ENCODE assay signal across 13 mouse cellular contexts in genomic region chr5:128904113-128904512, GRCm38 (mm10). TPM values are rescaled to one million over a fixed set of nuclear protein-coding genes. Genes with fewer than 3 reads are reported as not detected.
DNase-seq lines count a peak whose midpoint lies in the region; ATAC-seq lines count a peak whose summit lies in the region.
"Had no signal": no experiment of that assay in that cellular context is flagged by ENCODE, and none has a peak within 500 bp of the region (broad histone marks: within the 10 kb centered on the region; RNA-seq: fewer than 3 reads in every experiment).

No protein-coding gene starts in this region.

- H3K36me3 ChIP-seq in midbrain, embryonic 11.5 days (ENCODE audit: control insufficient read depth, insufficient read depth, low read length) = no peaks in the 10 kb centered on the region
- H3K36me3 ChIP-seq: lung, embryonic 15.5 days had no signal

- WGBS in midbrain, embryonic 11.5 days = 29% methylated on average over 5 of the region's 5 CpGs

- H3K9ac ChIP-seq in midbrain, embryonic 11.5 days (ENCODE audit: low read length) = no peak overlapping the region
- H3K9ac ChIP-seq: lung, embryonic 15.5 days had no signal

- peak; percentile 63; the same call in 1 of the 2 replicates for ATAC-seq in midbrain, embryonic 11.5 days (ENCODE audit: low FRiP score)

- peaks cover 7% of the 10 kb centered on the region for H3K4me1 ChIP-seq in midbrain, embryonic 11.5 days (ENCODE audit: control insufficient read depth, insufficient read depth, low read length)
- H3K4me1 ChIP-seq: lung, embryonic 15.5 days had no signal

- DNase-seq in adrenal gland, adult 2 months = peak; percentile 18
- no peak for DNase-seq in adrenal gland, postnatal 4 days (ENCODE audit: low spot score in 2 of 2)
- DNase-seq in retina, embryonic 14.5 days (ENCODE audit: low spot score) = peak; percentile 45
- DNase-seq in retina, postnatal 1 day = no peak
- no peak for DNase-seq in midbrain, embryonic 11.5 days (ENCODE audit: low spot score, missing footprints)
- DNase-seq in cerebellum, adult 18-20 months = no peak
- DNase-seq in gastrocnemius, adult 8-10 months (ENCODE audit: low spot score in 2 of 2) = no peak
- no peak for DNase-seq in heart, adult 9 months (ENCODE audit: low spot score in 2 of 2)
- DNase-seq: cerebellum, adult 9-10 months; heart, adult 11 months; kidney, adult 11 months; spleen, adult 18-20 months had no signal

- H3K9me3 ChIP-seq in midbrain, embryonic 11.5 days (ENCODE audit: control insufficient read depth, low read length) = no peaks in the 10 kb centered on the region
- H3K9me3 ChIP-seq: lung, embryonic 15.5 days had no signal

- no peak overlapping the region for H3K4me2 ChIP-seq in midbrain, embryonic 11.5 days
- H3K4me2 ChIP-seq: lung, embryonic 15.5 days had no signal

- no peak overlapping the region for H3K4me3 ChIP-seq in midbrain, embryonic 11.5 days (ENCODE audit: low read depth, low read length)
- H3K4me3 ChIP-seq: lung, embryonic 15.5 days had no signal

- peak overlapping the region; percentile 15 for H3K27ac ChIP-seq in midbrain, embryonic 11.5 days (ENCODE audit: low read depth, low read length)
- H3K27ac ChIP-seq: lung, embryonic 15.5 days had no signal

- H3K27me3 ChIP-seq in midbrain, embryonic 11.5 days (ENCODE audit: control insufficient read depth, insufficient read depth, low read length) = no peaks in the 10 kb centered on the region
- H3K27me3 ChIP-seq: lung, embryonic 15.5 days had no signal

RNA-seq across cellular contexts. Expression of gene Rimbp2, which starts 49.2 kb away (rescaled TPM):
- total RNA-seq in adrenal gland, adult 2 months (2021) = 1 to 10 TPM; 3.8 to 7.9 TPM
- 2.0 and 3.6 TPM in 2 replicates for polyA plus RNA-seq in adrenal gland, adult 2 months (2012; rRNA removed)
- 10 to 100 TPM; 12.4 to 13.0 TPM for total RNA-seq in adrenal gland, postnatal 4 days (2021)
- polyA plus RNA-seq in midbrain, embryonic 11.5 days (2014; fragmentation: Nextera tagmentation; extraction: Ambion mirVana) = 1.5 and 1.6 TPM in 2 replicates
- total RNA-seq in gastrocnemius, adult 8-10 months (2022) = under 1 TPM in 1 of 4 experiments, not detected in 3; 0.12 TPM

Comparison
In these comparisons a context has a peak if more than half of its experiments do, and no peak if none do; other contexts are left out.
1. DNase-seq: peak in adrenal gland, adult 2 months (single experiment) and retina, embryonic 14.5 days (single experiment); none in adrenal gland, postnatal 4 days (0 of 2), retina, postnatal 1 day (single experiment), midbrain, embryonic 11.5 days (single experiment), cerebellum, adult 18-20 months (0 of 2), gastrocnemius, adult 8-10 months (0 of 2) and heart, adult 9 months (0 of 2).
2. RNA of gene Rimbp2, which starts 49.2 kb away (total RNA-seq): 12.4 to 13.0 TPM in adrenal gland, postnatal 4 days and 3.8 to 7.9 TPM in adrenal gland, adult 2 months; 0.12 TPM in gastrocnemius, adult 8-10 months; every median in the first group is over 4 times any median in the second.